Mouse (Mus musculus) gastrocnemius, postnatal 4 days (tissue): ENCODE measurements around the gene Hspa1l. TPM values are rescaled to one million over a fixed set of nuclear protein-coding genes. Genes with fewer than 3 reads are reported as not detected.

Experiments
- DNase-seq, 2 experiments: peaks; one replicate each; pipeline ENCODE4 v3.0.0; 2021 to 2022; ENCODE audit warnings: low spot score in 2 of 2, mixed read lengths in 2 of 2
- total RNA-seq, 2 experiments: library from RNA; stranded (reverse); gene quantifications; 2 replicates each; pipeline ENCODE4 v1.2.3; 2021

The Hspa1l gene
- total RNA-seq, 2 experiments from 2014 or later: 5.8 to 6.1 TPM

- DNase-seq: peak in 1 of 2 experiments; percentile 9
Observed at GRCm38 (mm10) chr17:35022541-35023060, 50.1 kb downstream of the Hspa1l start.

GRCm38 (mm10) chr17:35023221-35023620, 50.7 kb downstream of the Hspa1l start:
- DNase-seq: no peak

GRCm38 (mm10) chr17:35023756-35024155, 51.3 kb downstream of the Hspa1l start:
- DNase-seq: no peak

GRCm38 (mm10) chr17:35024261-35024660, 51.8 kb downstream of the Hspa1l start:
- no peak for DNase-seq

- DNase-seq: no peak
Observed at GRCm38 (mm10) chr17:35024691-35025488, 52.4 kb downstream of the Hspa1l start.

GRCm38 (mm10) chr17:35026206-35026605, 53.7 kb downstream of the Hspa1l start:
- no peak for DNase-seq

- DNase-seq: peak; percentile 77 to 87
Observed at GRCm38 (mm10) chr17:35027277-35028068, 55.0 kb downstream of the Hspa1l start, which contains the start of gene Sapcd1. Gene Sapcd1 (minus strand): TSS chr17:35028016.

- no peak for DNase-seq
Observed at GRCm38 (mm10) chr17:35028315-35028714, 55.8 kb downstream of the Hspa1l start.

Other genes starting within 250 kb of the Hspa1l start
- gene C4b, start 228.8 kb upstream of the Hspa1l start, total RNA-seq: 1 to 10 TPM; 3.2 to 3.6 TPM
- under 1 TPM; 0.16 to 0.34 TPM for gene Cyp21a1, start 168.1 kb upstream of the Hspa1l start, total RNA-seq
- gene Stk19, start 135.8 kb upstream of the Hspa1l start, total RNA-seq: 10 to 100 TPM; 12.7 to 15.1 TPM
- gene Dxo, start 135.7 kb upstream of the Hspa1l start, total RNA-seq: 10 to 100 TPM; 20.4 to 22.6 TPM
- 10 to 100 TPM; 28.8 to 29.2 TPM for gene Skiv2l, start 122.5 kb upstream of the Hspa1l start, total RNA-seq
- 10 to 100 TPM; 25.8 to 28.0 TPM for gene Nelfe, start 122.3 kb upstream of the Hspa1l start, total RNA-seq
- gene Cfb, start 110.2 kb upstream of the Hspa1l start, total RNA-seq: 1 to 10 TPM; 4.4 to 6.8 TPM
- gene Zbtb12, start 93.2 kb upstream of the Hspa1l start, total RNA-seq: 10 to 100 TPM; 10.7 to 11.4 TPM
- gene Gm20547, start 90.7 kb upstream of the Hspa1l start, total RNA-seq: not detected
- gene C2, start 74.4 kb upstream of the Hspa1l start, total RNA-seq: 1 to 10 TPM; 5.3 to 8.7 TPM
- 10 to 100 TPM; 80.0 to 84.2 TPM for gene Ehmt2, start 74.2 kb upstream of the Hspa1l start, total RNA-seq
- not detected for gene Slc44a4, start 58.2 kb upstream of the Hspa1l start, total RNA-seq
- 10 to 100 TPM; 10.8 to 10.9 TPM for gene Neu1, start 41.5 kb upstream of the Hspa1l start, total RNA-seq
- 1 to 10 TPM; 3.7 to 4.0 TPM for gene Hspa1b, start 13.5 kb upstream of the Hspa1l start, total RNA-seq
- not detected for gene Gm20481, start 2.8 kb upstream of the Hspa1l start, total RNA-seq
- 1 to 10 TPM; 3.2 to 4.4 TPM for gene Hspa1a, start 547 bp upstream of the Hspa1l start, total RNA-seq
- 10 to 100 TPM; 31.8 to 32.4 TPM for gene Lsm2, start 9.2 kb downstream of the Hspa1l start, total RNA-seq
- 10 to 100 TPM; 50.8 to 58.3 TPM for gene Vars, start 28.3 kb downstream of the Hspa1l start, total RNA-seq
- gene Vwa7, start 43.9 kb downstream of the Hspa1l start, total RNA-seq: 1 to 10 TPM in 1 of 2 experiments, under 1 TPM in 1; 0.96 to 1.2 TPM
- 1 to 10 TPM; 5.4 to 6.3 TPM for gene Sapcd1, start 55.3 kb downstream of the Hspa1l start, total RNA-seq
- gene Msh5, start 74.0 kb downstream of the Hspa1l start, total RNA-seq: 1 to 10 TPM; 4.5 to 5.4 TPM
- gene Clic1, start 77.3 kb downstream of the Hspa1l start, total RNA-seq: 10 to 100 TPM; 87.2 to 89.7 TPM
- 100 to 1,000 TPM; 108 to 109 TPM for gene Ddah2, start 86.3 kb downstream of the Hspa1l start, total RNA-seq
- gene Ly6g6c, start 92.7 kb downstream of the Hspa1l start, total RNA-seq: under 1 TPM in 1 of 2 experiments, not detected in 1; 0.39 TPM
- gene Mpig6b, start 93.5 kb downstream of the Hspa1l start, total RNA-seq: under 1 TPM; 0.29 to 0.42 TPM
- gene Ly6g6e, start 104.2 kb downstream of the Hspa1l start, total RNA-seq: not detected
- 1 to 10 TPM in 1 of 2 experiments, under 1 TPM in 1; 0.91 to 1.2 TPM for gene Ly6g6d, start 105.4 kb downstream of the Hspa1l start, total RNA-seq
- gene Ly6g6f, start 112.9 kb downstream of the Hspa1l start, total RNA-seq: under 1 TPM in 1 of 2 experiments, not detected in 1; 0.31 TPM
- gene Abhd16a, start 116.6 kb downstream of the Hspa1l start, total RNA-seq: 10 to 100 TPM; 67.2 to 69.3 TPM
- gene Ly6g5c, start 135.6 kb downstream of the Hspa1l start, total RNA-seq: not detected
- 1 to 10 TPM in 1 of 2 experiments, under 1 TPM in 1; 0.44 to 1.2 TPM for gene Ly6g5b, start 142.7 kb downstream of the Hspa1l start, total RNA-seq
- 1 to 10 TPM; 5.6 to 7.4 TPM for gene Gpank1, start 148.8 kb downstream of the Hspa1l start, total RNA-seq
- gene Csnk2b, start 149.3 kb downstream of the Hspa1l start, total RNA-seq: 100 to 1,000 TPM; 174 to 185 TPM
- 10 to 100 TPM; 20.0 to 21.0 TPM for gene D17H6S53E, start 153.7 kb downstream of the Hspa1l start, total RNA-seq
- gene Apom, start 159.3 kb downstream of the Hspa1l start, total RNA-seq: 1 to 10 TPM in 1 of 2 experiments, not detected in 1; 1.2 TPM
- gene Bag6, start 162.5 kb downstream of the Hspa1l start, total RNA-seq: 100 to 1,000 TPM; 265 to 276 TPM
- 100 to 1,000 TPM; 183 to 193 TPM for gene Prrc2a, start 192.2 kb downstream of the Hspa1l start, total RNA-seq
- 1 to 10 TPM; 6.0 to 6.3 TPM for gene Aif1, start 203.4 kb downstream of the Hspa1l start, total RNA-seq
- gene Lst1, start 215.7 kb downstream of the Hspa1l start, total RNA-seq: 10 to 100 TPM in 1 of 2 experiments, 1 to 10 TPM in 1; 7.7 to 11.1 TPM
- gene Ltb, start 221.7 kb downstream of the Hspa1l start, total RNA-seq: under 1 TPM; 0.74 to 0.78 TPM
- 1 to 10 TPM; 1.1 to 1.7 TPM for gene Tnf, start 229.3 kb downstream of the Hspa1l start, total RNA-seq
- under 1 TPM; 0.31 to 0.32 TPM for gene Lta, start 232.6 kb downstream of the Hspa1l start, total RNA-seq
- gene Gm16181, start 248.1 kb downstream of the Hspa1l start, total RNA-seq: under 1 TPM in 1 of 2 experiments, not detected in 1; 0.52 TPM